Mouse (Mus musculus): Measurements from ENCODE around the gene Mfsd10. TPM values are rescaled to one million over a fixed set of nuclear protein-coding genes. Genes with fewer than 3 reads are reported as not detected.
"Not testable (repeated sequence)": the region's sequence is repeated elsewhere in the genome, so short reads cannot be mapped to it uniquely, and the experiment has no call there.

Gene Mfsd10
- total RNA-seq, 2 experiments from 2014 or later = 35.7 to 42.1 TPM

DNA sequence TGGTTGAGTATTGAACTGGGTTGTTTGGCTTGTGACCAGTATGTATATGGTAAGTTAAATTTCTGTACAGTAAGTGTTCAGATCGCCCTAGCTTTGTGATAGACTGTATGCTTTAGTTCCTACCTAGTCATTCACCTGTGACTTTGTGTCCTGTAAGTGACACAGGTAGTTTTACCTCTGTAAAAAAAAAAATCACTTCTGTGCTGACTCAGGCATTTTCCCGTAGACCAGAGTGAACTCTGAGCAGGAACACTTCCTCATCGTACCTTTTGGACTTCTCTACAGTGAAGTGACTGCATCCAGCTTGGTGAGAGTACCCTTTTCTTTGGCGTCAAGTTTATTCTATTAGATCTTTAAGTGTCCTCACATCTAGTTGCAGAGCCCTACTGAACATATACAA, 27.0 kb downstream of the Mfsd10 start:
- DNase-seq (ENCODE audit: low spot score in 2 of 2) = no peak

DNA sequence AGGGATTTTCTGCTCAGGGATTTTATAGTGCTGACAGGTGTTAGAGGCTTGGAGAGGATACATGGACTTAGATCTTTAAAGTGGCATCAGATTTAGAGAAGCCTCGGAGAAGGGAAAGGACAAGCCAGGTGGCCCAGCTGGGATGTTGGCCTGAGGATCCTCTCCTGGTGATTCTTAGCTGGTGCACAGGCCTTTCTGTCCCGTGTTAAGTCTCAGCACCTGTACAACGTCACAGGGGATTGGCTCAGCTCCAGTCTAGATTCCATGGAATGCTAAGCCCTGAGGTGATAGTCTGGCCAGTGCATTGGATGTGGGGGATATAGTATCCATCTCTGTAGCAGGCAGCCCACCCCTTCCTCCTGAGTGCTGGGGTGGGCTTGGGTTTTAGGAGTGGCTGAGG, 28.8 kb downstream of the Mfsd10 start:
- DNase-seq (ENCODE audit: low spot score in 2 of 2) = no peak
- intact Hi-C loops (cut with DNase I) = no loop called here

More for the DNA sequence above, 27.0 kb downstream of the Mfsd10 start:
- intact Hi-C loops (cut with DNase I) = no loop called here

DNA sequence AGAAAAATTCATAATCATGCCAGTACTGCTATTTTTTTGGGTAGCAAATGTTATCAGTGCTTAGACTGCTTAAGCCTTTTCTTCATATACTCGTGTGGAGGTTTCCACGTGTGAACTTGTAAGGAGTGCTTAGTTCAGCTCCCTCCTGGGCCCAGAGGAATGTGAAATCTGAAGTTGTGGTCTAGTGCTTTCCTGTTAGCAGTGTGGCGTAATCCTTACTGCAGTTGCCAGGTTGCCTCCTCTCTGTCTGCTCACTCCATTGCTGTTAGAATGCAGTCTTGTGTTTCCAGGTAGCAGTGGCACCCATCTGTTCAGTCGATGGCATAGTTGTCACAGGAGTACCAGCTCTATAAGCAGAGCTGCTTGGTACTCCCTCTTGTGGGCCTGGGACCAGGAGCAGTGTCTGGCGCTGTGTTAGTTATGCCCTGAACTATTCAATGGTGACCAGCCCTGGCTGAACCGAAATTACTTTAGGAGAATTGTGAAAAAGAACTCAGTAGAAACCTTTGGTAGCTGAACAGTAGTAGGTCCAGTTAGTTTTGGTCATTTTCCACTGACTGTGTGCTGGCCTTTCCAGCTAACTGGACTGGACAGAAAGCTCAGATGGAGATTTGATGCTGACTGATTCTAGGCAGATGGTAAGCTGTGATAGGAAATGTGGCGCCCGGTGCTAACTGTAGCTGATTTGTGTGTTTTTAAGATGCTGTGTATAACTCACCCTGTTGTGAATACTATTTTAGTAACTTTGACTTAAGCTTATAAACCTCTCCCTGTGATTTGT, 29.7 kb downstream of the Mfsd10 start:
- no peak for DNase-seq (ENCODE audit: low spot score in 2 of 2)
- intact Hi-C loops (cut with DNase I) = no loop called here

DNA sequence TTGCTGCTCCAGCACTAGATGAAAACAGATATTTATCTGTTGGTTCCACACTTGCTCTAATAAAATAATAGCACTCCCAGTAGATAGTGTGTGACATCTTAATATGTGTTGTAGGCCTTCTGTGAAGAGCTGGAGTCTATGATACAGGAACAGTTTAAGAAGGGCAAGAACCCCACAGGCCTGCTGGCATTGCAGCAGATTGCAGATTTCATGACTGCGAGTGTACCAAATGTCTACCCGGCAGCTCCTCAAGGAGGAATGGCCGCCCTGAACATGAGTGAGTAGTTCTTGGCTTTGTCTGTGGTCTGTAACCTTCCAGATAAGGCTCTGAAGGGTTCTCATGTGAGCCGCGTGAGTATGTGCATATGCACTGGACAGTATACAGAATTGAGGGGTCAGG, 32.4 kb downstream of the Mfsd10 start:
- intact Hi-C loops (cut with DNase I) = no loop called here

DNA sequence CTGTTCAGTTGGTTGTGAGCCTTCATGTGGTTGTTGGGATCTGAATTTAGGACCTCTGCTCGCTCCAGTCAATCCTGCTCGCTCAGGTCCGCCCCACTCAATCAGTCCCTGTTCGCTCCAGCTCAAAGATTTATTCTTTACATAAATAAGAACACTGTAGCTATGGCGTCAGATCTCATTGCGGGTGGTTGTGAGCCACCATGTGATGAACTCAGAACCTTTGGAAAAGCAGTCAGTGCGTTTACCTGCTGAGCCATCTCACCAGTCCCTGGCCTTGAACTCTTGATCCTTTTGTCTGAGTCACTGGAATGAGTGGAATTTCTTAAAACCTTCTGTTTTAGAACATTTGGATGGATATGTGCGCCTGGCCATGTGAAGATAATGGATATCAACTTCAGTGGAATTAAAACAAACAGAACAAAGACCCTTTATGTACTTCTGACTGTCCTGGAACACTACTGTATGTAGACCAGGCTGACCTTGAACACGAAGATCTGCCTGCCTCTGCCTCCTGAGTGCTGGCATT, 43.7 kb downstream of the Mfsd10 start:
- no peak for DNase-seq (ENCODE audit: low spot score in 2 of 2)
- intact Hi-C loops (cut with DNase I) = no loop called here

More for the DNA sequence above, 32.4 kb downstream of the Mfsd10 start:
- no peak for DNase-seq (ENCODE audit: low spot score in 2 of 2)

DNA sequence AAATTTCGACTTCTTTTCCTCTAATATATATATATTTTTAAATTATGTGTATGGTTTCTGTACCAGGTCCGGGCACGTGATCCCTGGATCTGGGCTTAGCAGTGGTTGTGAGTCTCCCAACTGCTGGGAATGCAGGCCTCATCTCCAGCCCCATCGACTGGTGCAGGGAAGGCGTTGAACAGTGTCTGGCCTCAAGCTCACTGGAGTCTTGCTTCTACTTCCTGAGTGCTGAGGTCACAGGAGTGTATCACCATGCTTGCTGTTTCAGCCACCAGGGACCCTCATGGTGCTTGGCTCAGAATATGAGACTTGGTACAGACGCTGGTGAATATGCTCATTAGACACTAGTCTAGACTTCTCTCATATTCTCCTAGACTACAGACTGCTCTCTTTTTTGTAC, 44.3 kb downstream of the Mfsd10 start:
- DNase-seq (ENCODE audit: low spot score in 2 of 2) = no peak
- intact Hi-C loops (cut with DNase I) = no loop called here

DNA sequence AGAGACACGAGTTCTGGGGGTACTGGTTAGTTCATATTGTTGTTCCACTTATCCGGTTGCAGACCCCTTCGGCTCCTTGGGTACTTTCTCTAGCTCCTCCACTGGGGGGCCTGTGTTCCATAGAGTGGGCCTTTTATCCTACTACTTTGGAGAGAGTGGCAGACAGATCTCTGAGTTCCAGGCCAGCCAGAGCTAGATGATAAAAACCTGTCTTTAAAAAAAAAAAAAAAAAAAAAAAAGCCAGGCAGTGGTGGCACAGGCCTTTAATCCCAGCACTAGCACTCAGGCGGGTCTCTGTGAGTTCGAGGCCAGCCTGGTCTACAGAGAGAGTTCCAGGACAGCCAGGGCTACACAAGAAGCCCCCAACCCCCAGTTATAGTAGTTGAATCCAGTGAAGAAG, 44.8 kb downstream of the Mfsd10 start:
- DNase-seq (ENCODE audit: low spot score in 2 of 2); intact Hi-C loops (cut with DNase I): not testable (repeated sequence)

DNA sequence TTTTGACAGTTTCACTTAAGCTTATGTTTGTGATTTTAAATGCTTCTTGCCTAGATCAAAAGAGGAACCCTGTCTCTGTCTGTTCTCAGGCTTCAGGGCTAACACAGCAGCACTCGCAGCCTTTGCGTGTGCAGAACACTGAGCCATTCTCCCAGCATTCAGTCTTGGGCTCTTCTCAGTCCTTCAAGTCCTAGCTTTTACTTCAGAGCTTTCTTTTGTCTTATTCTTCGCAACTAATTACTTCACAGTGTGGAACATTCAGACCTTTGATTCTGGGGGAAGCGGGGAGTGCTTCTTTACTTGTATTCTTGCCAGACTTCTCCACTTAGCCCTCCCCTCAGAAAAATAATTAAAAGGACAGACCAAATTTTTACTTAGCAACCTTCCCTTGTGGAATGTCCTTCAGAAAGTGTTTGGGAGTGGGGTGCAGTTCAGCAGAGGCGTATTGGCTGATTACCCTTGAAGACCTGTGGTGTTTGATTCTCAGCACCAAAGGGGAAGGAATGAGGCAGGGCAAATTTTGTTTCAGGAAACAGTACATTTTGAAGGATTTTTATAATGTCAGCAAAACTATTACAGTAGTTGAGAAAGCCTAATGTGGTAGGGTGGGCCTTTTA, 45.5 kb downstream of the Mfsd10 start:
- intact Hi-C loops (cut with DNase I) = no loop called here
- no peak for DNase-seq (ENCODE audit: low spot score in 2 of 2)

DNA sequence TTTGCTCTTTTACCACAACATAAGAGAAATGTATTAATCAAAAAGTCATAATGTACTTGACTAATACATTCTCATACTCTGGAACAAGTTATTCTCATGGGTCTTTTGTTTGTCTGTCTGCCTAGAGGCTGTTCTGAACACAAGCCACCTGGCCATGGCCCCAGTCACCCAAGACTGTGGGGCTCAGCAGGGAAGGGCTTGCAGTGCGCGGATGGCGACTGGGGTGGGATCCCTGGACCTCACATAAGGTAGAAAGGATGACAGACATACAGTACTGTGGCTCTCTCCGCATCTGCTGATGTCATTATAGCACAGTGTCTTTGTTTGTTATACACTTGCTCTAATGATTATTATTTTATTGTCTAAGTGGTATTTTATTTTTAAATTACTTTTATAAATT, 46.3 kb downstream of the Mfsd10 start:
- DNase-seq (ENCODE audit: low spot score in 2 of 2) = no peak

DNA sequence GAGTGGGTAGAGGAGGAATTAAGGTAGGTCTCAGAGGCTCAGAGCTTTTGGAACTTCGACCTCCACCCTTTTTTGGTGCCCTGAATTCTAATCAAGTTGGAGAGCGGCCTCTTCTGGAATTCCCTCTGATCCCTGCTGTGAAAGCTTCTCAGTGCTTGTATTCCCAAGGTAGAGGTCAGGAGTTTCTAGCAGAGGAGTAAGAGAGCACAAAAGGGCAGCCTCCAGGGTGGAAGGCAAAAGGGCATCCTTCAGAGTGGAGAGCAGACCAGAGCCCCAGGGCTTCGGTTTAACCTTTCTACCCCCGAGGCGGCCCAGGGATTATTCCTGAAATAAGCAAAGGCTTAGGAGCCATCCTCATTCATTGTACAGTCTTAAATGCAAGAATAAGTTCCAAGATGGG, 47.0 kb downstream of the Mfsd10 start:
- intact Hi-C loops (cut with DNase I) = no loop called here
- DNase-seq (ENCODE audit: low spot score in 2 of 2) = no peak

More for the DNA sequence above, 46.3 kb downstream of the Mfsd10 start:
- intact Hi-C loops (cut with DNase I) = no loop called here

DNA sequence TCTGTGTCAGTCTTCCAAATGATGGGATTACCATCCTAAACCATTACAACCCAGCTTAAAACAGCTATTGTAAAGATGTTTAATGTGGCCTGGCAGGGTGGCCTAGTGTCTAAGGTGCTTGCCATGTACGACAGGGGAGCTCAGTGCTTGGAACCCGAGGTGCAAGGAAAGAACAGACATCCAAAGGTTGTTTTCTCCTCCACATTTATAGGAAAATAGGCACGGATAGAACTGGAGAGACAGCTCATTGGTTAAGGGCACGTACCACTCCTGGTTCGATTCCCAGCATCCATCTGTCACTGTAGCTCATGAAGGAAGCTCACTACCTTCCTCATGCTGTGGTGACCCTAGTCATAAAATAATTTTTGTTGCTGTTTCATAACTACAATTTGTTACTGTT, 49.1 kb downstream of the Mfsd10 start:
- no peak for DNase-seq (ENCODE audit: low spot score in 2 of 2)
- intact Hi-C loops (cut with DNase I) = no loop called here

DNA sequence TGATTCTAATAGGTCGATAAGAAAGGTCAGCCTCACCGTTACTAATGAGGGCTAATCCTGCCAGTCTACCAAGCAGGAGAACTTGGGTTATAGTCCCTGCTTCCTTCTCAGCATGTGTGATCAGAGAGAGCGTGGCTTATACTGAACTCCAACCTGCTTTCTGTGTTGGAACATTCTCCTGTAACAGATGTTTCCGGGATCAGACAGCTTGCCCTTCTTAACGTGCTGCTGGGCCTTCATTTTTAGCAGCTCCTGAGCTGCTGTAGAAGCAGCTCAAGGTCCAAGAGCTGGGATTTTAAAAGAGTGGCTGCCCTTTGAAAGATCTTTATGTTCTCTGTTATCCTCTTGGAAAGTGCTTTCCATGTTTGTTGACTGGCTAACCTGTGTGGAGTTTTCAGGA, 51.8 kb downstream of the Mfsd10 start:
- intact Hi-C loops (cut with DNase I) = no loop called here
- DNase-seq (ENCODE audit: low spot score in 2 of 2) = no peak

Other genes with a start within 250 kb of the Mfsd10 start
- gene Tnip2, start 123.2 kb downstream of the Mfsd10 start, total RNA-seq (2021) = 10 to 100 TPM; 12.7 to 20.4 TPM
- 1 to 10 TPM; 2.6 to 3.7 TPM for gene Sh3bp2, start 111.4 kb downstream of the Mfsd10 start, total RNA-seq (2021)
- gene Add1, start 63.5 kb downstream of the Mfsd10 start, total RNA-seq (2021) = 100 to 1,000 TPM; 434 to 436 TPM
- gene Nop14, start 22.9 kb upstream of the Mfsd10 start, total RNA-seq (2021) = 10 to 100 TPM; 13.2 to 14.9 TPM
- 1 to 10 TPM; 5.7 to 5.9 TPM for gene Grk4, start 23.2 kb upstream of the Mfsd10 start, total RNA-seq (2021)
- 10 to 100 TPM; 81.0 to 93.8 TPM for gene Htt, start 124.5 kb upstream of the Mfsd10 start, total RNA-seq (2021)

Data from left cerebral cortex, postnatal 36 days (tissue).